Mouse (Mus musculus) embryonic fibroblast, embryonic 13.5 days (primary cell): ENCODE data around the gene Far1.

Experiments
- CTCF ChIP-seq: IDR thresholded peaks from 2 replicates; pipeline ENCODE4 v1.5.1; 2011; ENCODE audit warnings: mild to moderate bottlenecking, control low read depth, low read length, moderate library complexity, borderline replicate concordance; ENCODE audit not compliant: insufficient read depth
- POLR2A ChIP-seq: IDR thresholded peaks from 2 replicates; pipeline ENCODE4 v1.6.1; 2011; ENCODE audit warnings: low read depth, mild to moderate bottlenecking, control low read depth, low read length, moderate library complexity

DNA sequence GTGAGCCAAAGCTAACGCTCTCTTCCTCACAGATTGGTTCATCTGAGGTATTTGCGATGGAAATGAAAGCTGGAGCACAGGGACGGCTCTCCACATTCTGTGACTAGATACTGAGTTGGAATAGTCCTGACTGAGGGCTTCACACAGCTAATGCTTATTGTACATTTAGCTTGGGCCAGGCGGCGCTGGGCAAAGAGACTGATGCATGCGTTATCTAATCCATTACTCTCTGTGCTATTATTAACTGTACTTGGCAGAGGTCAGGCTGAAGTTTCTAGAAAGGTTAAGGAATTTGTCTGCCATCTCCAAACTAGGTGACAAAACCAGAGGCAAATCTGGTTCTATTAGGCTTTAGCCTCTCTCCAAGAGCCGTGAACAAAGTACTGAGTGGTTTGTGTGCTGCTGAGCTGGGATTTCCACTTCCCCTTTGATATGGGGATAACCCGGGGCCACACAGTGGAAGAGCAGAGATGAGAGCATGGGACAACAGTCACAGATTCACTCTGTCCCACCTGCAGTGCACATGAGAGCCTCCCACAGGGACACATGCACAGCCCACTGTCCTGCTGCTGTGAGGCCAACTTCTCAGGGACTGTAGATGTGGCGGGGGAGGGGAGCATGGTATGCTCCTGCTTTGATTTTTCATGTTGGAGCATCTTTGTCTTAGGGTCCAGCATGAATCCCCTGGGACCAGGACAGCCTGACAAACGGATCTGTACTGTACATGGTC, 100.7 kb downstream of the Far1 start:
- no peak for TF ChIP-seq CTCF
- TF ChIP-seq POLR2A = no peak
